Mouse (Mus musculus): Measurements from ENCODE around the gene Fam187b.

DNA sequence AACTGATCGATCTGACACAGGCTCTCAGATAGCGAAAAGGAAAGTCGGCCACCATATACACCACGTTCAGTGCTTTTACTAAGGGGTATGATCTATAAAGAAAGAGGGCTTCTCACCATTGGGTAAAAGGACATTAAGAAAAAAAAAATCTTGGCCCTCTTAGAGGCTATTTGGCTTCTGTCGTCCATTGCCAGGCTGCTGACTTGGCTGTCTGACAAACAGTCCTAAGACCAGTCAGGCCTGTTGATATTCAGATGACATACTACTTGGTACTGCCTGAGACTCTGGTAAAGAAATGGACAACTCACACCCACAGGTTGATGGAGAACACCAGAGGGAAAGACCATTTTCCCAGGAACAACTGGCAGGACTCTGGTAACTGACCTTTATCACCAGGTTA, 39.4 kb downstream of the Fam187b start:
- TF ChIP-seq CTCF (IDR thresholded peaks at IDR 0.05; ENCODE audit: borderline replicate concordance, control insufficient read depth, extremely low read depth, insufficient read depth, low read length, poor library complexity): no peak
- no peak for TF ChIP-seq POLR2A (IDR thresholded peaks at IDR 0.05; ENCODE audit: control insufficient read depth, extremely low read depth, insufficient read depth, low read length, poor library complexity)
